Mouse (Mus musculus) CH12.LX (cell line): ENCODE measurements around the gene Prkar2a.
A peak's percentile ranks its signal among the peaks of the same experiment; 100 is the strongest.

Experiments
- CHD2 ChIP-seq: IDR thresholded peaks from 2 replicates; pipeline ENCODE4 v1.6.1; 2011; ENCODE audit warnings: low read length, improper control_type of control experiment
- CTCF ChIP-seq, 2 experiments: IDR thresholded peaks in 1 of 2; conservative IDR thresholded peaks in 1 of 2; 2 replicates each; pipeline ENCODE4 v1.5.1; 2011 to 2012; ENCODE audit warnings: low read depth in 2 of 2, low read length in 2 of 2, improper control_type of control experiment in 1 of 2, inconsistent platforms in 1 of 2, mild to moderate bottlenecking in 1 of 2, moderate library complexity in 1 of 2
- EP300 ChIP-seq: IDR thresholded peaks from 2 replicates; pipeline ENCODE4 v1.6.1; 2011; ENCODE audit warnings: low read length, improper control_type of control experiment
- POLR2A ChIP-seq: IDR thresholded peaks from 2 replicates; pipeline ENCODE4 v1.6.1; 2011; ENCODE audit warnings: low read depth, mild to moderate bottlenecking, improper control_type of control experiment, low read length
- RAD21 ChIP-seq: IDR thresholded peaks from 2 replicates; pipeline ENCODE4 v1.6.1; 2011; ENCODE audit warnings: low read depth, mild to moderate bottlenecking, low read length, improper control_type of control experiment, moderate library complexity
- RCOR1 ChIP-seq: conservative IDR thresholded peaks from 2 replicates; pipeline ENCODE4 v1.6.1; 2012; ENCODE audit warnings: low read depth, mild to moderate bottlenecking, inconsistent platforms, low read length, improper control_type of control experiment

DNA sequence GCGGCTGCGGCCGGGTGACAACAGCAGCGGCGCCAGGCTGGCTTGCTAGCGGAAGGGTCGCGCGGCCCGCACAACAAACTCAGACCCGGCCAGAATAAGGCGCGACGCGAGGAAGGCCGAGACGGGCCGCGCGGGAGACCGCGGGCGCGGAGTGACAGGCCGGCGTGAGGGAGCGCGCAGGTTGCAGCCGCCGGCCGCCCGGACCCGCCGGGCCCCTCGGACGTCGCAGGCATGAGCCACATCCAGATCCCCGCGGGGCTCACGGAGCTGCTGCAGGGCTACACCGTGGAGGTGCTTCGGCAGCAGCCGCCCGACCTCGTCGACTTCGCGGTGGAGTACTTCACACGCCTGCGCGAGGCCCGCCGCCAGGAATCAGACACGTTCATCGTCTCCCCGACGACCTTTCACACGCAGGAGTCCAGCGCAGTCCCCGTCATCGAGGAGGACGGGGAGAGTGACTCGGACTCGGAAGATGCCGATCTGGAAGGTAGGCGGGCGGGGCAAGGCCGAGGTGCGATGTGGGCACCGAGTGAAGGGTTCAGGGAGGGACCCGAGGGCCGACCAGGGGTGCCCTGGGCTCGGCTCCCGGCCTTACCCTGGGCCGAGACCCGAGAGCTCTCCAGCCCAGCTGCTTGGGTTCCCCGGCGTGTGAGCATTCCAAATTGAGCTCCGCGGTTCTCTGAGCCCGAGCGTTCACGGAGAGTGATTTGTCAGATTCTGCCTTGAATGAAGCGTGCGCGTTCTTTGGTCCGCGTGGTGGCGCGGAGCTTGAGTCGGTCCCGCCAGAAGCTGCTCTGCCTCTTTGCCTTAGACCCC is 3.3 kb downstream of the Prkar2a start:
- TF ChIP-seq CTCF (conservative IDR thresholded peaks at IDR 0.05 in 1 of 2, IDR thresholded peaks at IDR 0.05 in 1 of 2; ENCODE audit: low read depth in 2 of 2, low read length in 2 of 2) (no peak), CHD2 (no peak), RCOR1 (no peak), EP300 (no peak), RAD21 (no peak), POLR2A (peak; percentile 30; the same call in 1 of the 2 replicates)
